Mouse (Mus musculus): Measurements from ENCODE around the gene Basp1. TPM values are rescaled to one million over a fixed set of nuclear protein-coding genes. Genes with fewer than 3 reads are reported as not detected.

Basp1 gene
- 10 to 100 TPM in 1 of 2 experiments, 1 to 10 TPM in 1; 8.6 to 10.3 TPM for total RNA-seq (2023)

GRCm38 (mm10) chr15:25413378-25413901 lies at the start of gene Basp1:
Gene Basp1 (minus strand): TSS chr15:25413764.

Other genes starting within 250 kb of the Basp1 start
- 10 to 100 TPM; 14.0 to 19.6 TPM for gene Myo10, start 208.8 kb upstream of the Basp1 start, total RNA-seq (2023)